Mouse (Mus musculus) central nervous system, embryonic 18 days (tissue): Measurements from ENCODE around the gene Olfr876. TPM values are rescaled to one million over a fixed set of nuclear protein-coding genes. Genes with fewer than 3 reads are reported as not detected.

Experiments used
- polyA plus RNA-seq: library from polyadenylated mRNA; depleted of rRNA; stranded (reverse); fragments of >200 nt; gene quantifications from 2 replicates; pipeline ENCODE4 v1.2.3, GENCODE M21; 2012; rRNA removed

Gene Olfr876
- polyA plus RNA-seq, result not detected in 2 replicates

GRCm38 (mm10) chr9:37802731-37803130 is at the start of gene Olfr876:
TSS of gene Olfr876 (plus strand) at chr9:37803031.

GRCm38 (mm10) chr9:37771759-37772158 is 31.1 kb upstream of the Olfr876 start, which contains the start of gene Olfr875:
TSS of gene Olfr875 (plus strand) at chr9:37771857.

GRCm38 (mm10) chr9:37853969-37854368 is 51.1 kb downstream of the Olfr876 start, which contains the start of gene Olfr877:
TSS of gene Olfr877 (plus strand) at chr9:37854269.

Other genes starting within 250 kb of the Olfr876 start
- gene Siae, start 247.3 kb upstream of the Olfr876 start, polyA plus RNA-seq, result 10.5 and 10.7 TPM in 2 replicates
- 3.9 and 6.0 TPM in 2 replicates for gene Spa17, start 189.3 kb upstream of the Olfr876 start, polyA plus RNA-seq
- gene Tbrg1, start 145.7 kb upstream of the Olfr876 start, polyA plus RNA-seq, result 54.3 and 56.4 TPM in 2 replicates
- gene Panx3, start 133.8 kb upstream of the Olfr876 start, polyA plus RNA-seq, result 0.04 and 3.4 TPM in 2 replicates
- gene Olfr160, start 86.8 kb upstream of the Olfr876 start, polyA plus RNA-seq, result not detected in 2 replicates
- not detected in 2 replicates for gene Olfr874, start 57.9 kb upstream of the Olfr876 start, polyA plus RNA-seq
- gene Olfr875, start 31.2 kb upstream of the Olfr876 start, polyA plus RNA-seq, result 0.04 and 0.10 TPM in 2 replicates
- gene Olfr877, start 51.2 kb downstream of the Olfr876 start, polyA plus RNA-seq, result 0.01 and 0.05 TPM in 2 replicates
- gene Olfr145, start 93.7 kb downstream of the Olfr876 start, polyA plus RNA-seq, result under 0.01 TPM in 1 of 2 replicates, not detected in the other
- gene Olfr878, start 114.8 kb downstream of the Olfr876 start, polyA plus RNA-seq, result not detected in 2 replicates
- gene Olfr881, start 188.8 kb downstream of the Olfr876 start, polyA plus RNA-seq, result not detected in 2 replicates
- gene Olfr883, start 222.8 kb downstream of the Olfr876 start, polyA plus RNA-seq, result not detected in 2 replicates
- not detected in 2 replicates for gene Olfr884, start 243.5 kb downstream of the Olfr876 start, polyA plus RNA-seq